Mouse (Mus musculus) CH12.LX (cell line): ENCODE measurements around the gene Opalin.

ENCODE experiments used
- CHD1 ChIP-seq: IDR thresholded peaks from 2 replicates; pipeline ENCODE4 v1.6.1; 2012; ENCODE audit warnings: low read depth, low read length, improper control_type of control experiment, inconsistent platforms
- CTCF ChIP-seq, 2 experiments: IDR thresholded peaks in 1 of 2; conservative IDR thresholded peaks in 1 of 2; 2 replicates each; pipeline ENCODE4 v1.5.1; 2011 to 2012; ENCODE audit warnings: low read depth in 2 of 2, low read length in 2 of 2, improper control_type of control experiment in 1 of 2, inconsistent platforms in 1 of 2, mild to moderate bottlenecking in 1 of 2, moderate library complexity in 1 of 2
- EP300 ChIP-seq: IDR thresholded peaks from 2 replicates; pipeline ENCODE4 v1.6.1; 2011; ENCODE audit warnings: low read length, improper control_type of control experiment
- KAT2A ChIP-seq: IDR thresholded peaks from 2 replicates; pipeline ENCODE4 v1.6.1; 2012; ENCODE audit warnings: low read length, improper control_type of control experiment, inconsistent platforms; ENCODE audit not compliant: insufficient replicate concordance
- MAFK ChIP-seq: IDR thresholded peaks from 2 replicates; pipeline ENCODE4 v1.6.1; 2011; ENCODE audit warnings: low read length, improper control_type of control experiment; ENCODE audit not compliant: insufficient replicate concordance
- MAZ ChIP-seq: IDR thresholded peaks from 2 replicates; pipeline ENCODE4 v1.6.1; 2012; ENCODE audit warnings: low read depth, mild to moderate bottlenecking, inconsistent platforms, low read length, improper control_type of control experiment, moderate library complexity
- MYC ChIP-seq: IDR thresholded peaks from 2 replicates; pipeline ENCODE4 v1.6.1; 2011; ENCODE audit warnings: low read depth, mild to moderate bottlenecking, improper control_type of control experiment, low read length
- POLR2A ChIP-seq: IDR thresholded peaks from 2 replicates; pipeline ENCODE4 v1.6.1; 2011; ENCODE audit warnings: low read depth, mild to moderate bottlenecking, improper control_type of control experiment, low read length
- SMC3 ChIP-seq: IDR thresholded peaks from 2 replicates; pipeline ENCODE4 v1.6.1; 2011; ENCODE audit warnings: low read depth, low read length, improper control_type of control experiment
- TBP ChIP-seq: conservative IDR thresholded peaks from 2 replicates; pipeline ENCODE4 v1.6.1; 2011; ENCODE audit warnings: low read depth, low read length, improper control_type of control experiment
- USF2 ChIP-seq: conservative IDR thresholded peaks from 2 replicates; pipeline ENCODE4 v1.6.1; 2011; ENCODE audit warnings: low read depth, low read length, improper control_type of control experiment
- ZC3H11A ChIP-seq: IDR thresholded peaks from 2 replicates; pipeline ENCODE4 v1.6.1; 2012; ENCODE audit warnings: low read depth, mild to moderate bottlenecking, inconsistent platforms, low read length, improper control_type of control experiment
- ZMIZ1 ChIP-seq: IDR thresholded peaks from 2 replicates; pipeline ENCODE4 v1.6.1; 2012; ENCODE audit warnings: low read depth, mild to moderate bottlenecking, inconsistent platforms, low read length, improper control_type of control experiment

DNA sequence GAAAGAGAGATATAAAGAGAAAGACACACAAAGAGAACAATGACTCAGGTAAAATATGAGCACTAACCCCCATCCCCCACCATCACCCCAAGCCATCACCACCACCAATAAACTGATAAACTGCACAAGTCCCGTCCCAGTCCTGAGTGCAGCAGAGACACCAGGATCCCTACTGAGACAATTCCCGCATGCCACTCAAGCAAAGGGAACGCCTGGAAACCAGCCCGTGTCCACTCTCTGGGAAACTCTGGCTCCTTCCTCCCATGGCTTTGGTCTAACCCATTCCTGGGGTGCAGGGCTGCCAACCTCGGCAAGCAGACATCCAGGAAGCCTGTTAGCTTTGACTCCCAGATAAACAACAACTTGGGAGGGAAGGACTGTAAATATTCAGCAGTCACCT, 33.1 kb upstream of the Opalin start:
- TF ChIP-seq USF2 (no peak), ZMIZ1 (no peak), POLR2A (no peak), CTCF (conservative IDR thresholded peaks at IDR 0.05 in 1 of 2, IDR thresholded peaks at IDR 0.05 in 1 of 2; ENCODE audit: low read depth in 2 of 2, low read length in 2 of 2) (no peak), CHD1 (no peak), EP300 (no peak), MAZ (no peak), MYC (no peak), MAFK (no peak), TBP (no peak), SMC3 (no peak), ZC3H11A (no peak), KAT2A (no peak)
